Mouse (Mus musculus): ENCODE measurements around the gene Cbr2.

DNA sequence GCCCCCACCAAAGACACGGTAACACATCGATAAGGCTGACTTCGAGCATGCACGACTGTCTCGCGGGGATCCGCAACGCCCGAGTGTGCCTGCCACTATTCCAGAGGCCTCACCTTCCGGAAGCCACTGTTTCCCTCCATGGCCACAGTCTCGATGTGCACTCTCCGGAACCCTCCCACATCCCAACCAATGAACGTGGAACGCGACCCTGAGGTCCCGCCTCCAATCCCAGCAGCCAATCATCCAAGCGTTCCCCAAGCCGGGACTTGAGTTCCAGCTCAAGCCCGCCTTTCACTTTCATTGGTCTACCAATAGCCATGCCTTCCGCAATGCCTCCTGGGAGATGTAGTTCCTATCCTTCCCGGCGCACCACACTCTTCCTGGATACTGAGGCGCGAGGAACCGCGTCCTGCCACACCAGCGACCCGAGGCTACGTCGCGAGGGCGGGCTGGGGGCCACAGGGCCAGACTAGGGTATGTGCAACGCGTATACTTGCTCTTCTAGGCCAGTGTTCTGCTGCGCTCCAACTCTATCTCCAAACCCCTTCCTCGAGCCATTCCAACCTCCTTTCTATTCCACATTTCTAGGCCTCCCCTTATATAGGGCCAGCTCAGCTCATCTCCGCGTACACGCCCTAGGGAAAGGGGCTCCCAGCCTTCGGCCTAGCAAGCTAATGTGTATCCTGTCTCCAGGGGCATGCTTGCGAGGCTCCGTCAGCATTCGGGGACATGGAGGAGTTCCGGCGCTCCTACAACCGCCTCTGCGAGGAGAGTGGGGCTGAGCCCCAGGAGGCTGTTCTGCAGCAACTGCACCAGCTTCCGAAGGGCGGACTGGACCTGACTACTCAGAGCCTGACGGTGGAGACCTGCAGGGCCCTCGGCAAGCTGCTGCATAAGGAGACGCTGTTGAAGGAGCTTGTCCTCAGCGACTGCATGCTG, 18.1 kb downstream of the Cbr2 start, which contains the start of the genes Cenpx and Lrrc45:
- TF ChIP-seq CTCF (IDR thresholded peaks at IDR 0.05; ENCODE audit: low read depth) (no peak), EP300 (IDR thresholded peaks at IDR 0.05; ENCODE audit: low read depth) (no peak)
